Mouse (Mus musculus): Measurements from ENCODE around the gene Atg16l2. TPM values are rescaled to one million over a fixed set of nuclear protein-coding genes. Genes with fewer than 3 reads are reported as not detected.

Atg16l2 gene
- polyA plus RNA-seq, 1 experiment: 6.6 TPM

GRCm38 (mm10) chr7:101236712-101237473 is 65.2 kb downstream of the Atg16l2 start:
- no peak overlapping the region for H3K4me3 ChIP-seq
- no peaks in the 10 kb centered on the region for H3K36me3 ChIP-seq (ENCODE audit: control insufficient read depth, insufficient read depth)
- no peaks in the 10 kb centered on the region for H3K79me2 ChIP-seq (ENCODE audit: control insufficient read depth, insufficient read depth)
- no peaks in the 10 kb centered on the region for H3K27me3 ChIP-seq (ENCODE audit: control insufficient read depth, insufficient read depth, insufficient read length)
- no peak for TF ChIP-seq CEBPB (IDR thresholded peaks at IDR 0.05; ENCODE audit: insufficient read depth, poor library complexity, severe bottlenecking)
- TF ChIP-seq POLR2AphosphoS2 (IDR thresholded peaks at IDR 0.05; ENCODE audit: insufficient read length, low read depth): no peak
- no peak for TF ChIP-seq REST (IDR thresholded peaks at IDR 0.05; ENCODE audit: insufficient read depth, insufficient read length)
- no peak for TF ChIP-seq TCF12 (IDR thresholded peaks at IDR 0.05; ENCODE audit: insufficient read depth, poor library complexity, severe bottlenecking)
- no peak for TF ChIP-seq SRF (IDR thresholded peaks at IDR 0.05; ENCODE audit: control insufficient read depth, insufficient read length, low read depth)
- no peak for TF ChIP-seq USF1 (IDR thresholded peaks at IDR 0.05; ENCODE audit: low read depth)
- no peak for TF ChIP-seq MAX (IDR thresholded peaks at IDR 0.05; ENCODE audit: low read depth)
- no peak for TF ChIP-seq TCF3 (IDR thresholded peaks at IDR 0.05; ENCODE audit: insufficient read length, low read depth)
- TF ChIP-seq POLR2A (IDR thresholded peaks at IDR 0.05; ENCODE audit: insufficient read length, low read depth): no peak
- TF ChIP-seq MYOD1 (IDR thresholded peaks at IDR 0.05; ENCODE audit: control insufficient read depth in 1 of 3, insufficient read length in 2 of 3, low read depth in 2 of 3): no peak
- no peak overlapping the region for H3ac ChIP-seq (ENCODE audit: control insufficient read depth, insufficient read length)
- no peak overlapping the region for H3K4me2 ChIP-seq (ENCODE audit: low read depth)

GRCm38 (mm10) chr7:101232716-101233115 is 69.3 kb downstream of the Atg16l2 start:
- no peak overlapping the region for H3K4me3 ChIP-seq
- no peak overlapping the region for H3ac ChIP-seq (ENCODE audit: control insufficient read depth, insufficient read length)
- no peaks in the 10 kb centered on the region for H3K36me3 ChIP-seq (ENCODE audit: control insufficient read depth, insufficient read depth)
- no peaks in the 10 kb centered on the region for H3K27me3 ChIP-seq (ENCODE audit: control insufficient read depth, insufficient read depth, insufficient read length)
- no peaks in the 10 kb centered on the region for H3K79me2 ChIP-seq (ENCODE audit: control insufficient read depth, insufficient read depth)
- TF ChIP-seq POLR2A (IDR thresholded peaks at IDR 0.05; ENCODE audit: insufficient read length, low read depth) (no peak), E2F4 (IDR thresholded peaks at IDR 0.05; ENCODE audit: insufficient read depth) (no peak), TCF12 (IDR thresholded peaks at IDR 0.05; ENCODE audit: insufficient read depth, poor library complexity, severe bottlenecking) (no peak), REST (IDR thresholded peaks at IDR 0.05; ENCODE audit: insufficient read depth, insufficient read length) (no peak), POLR2AphosphoS2 (IDR thresholded peaks at IDR 0.05; ENCODE audit: insufficient read length, low read depth) (no peak), TCF3 (IDR thresholded peaks at IDR 0.05; ENCODE audit: insufficient read length, low read depth) (no peak), SRF (IDR thresholded peaks at IDR 0.05; ENCODE audit: control insufficient read depth, insufficient read length, low read depth) (no peak), MAX (IDR thresholded peaks at IDR 0.05; ENCODE audit: low read depth) (no peak), CEBPB (IDR thresholded peaks at IDR 0.05; ENCODE audit: insufficient read depth, poor library complexity, severe bottlenecking) (no peak), MYOD1 (IDR thresholded peaks at IDR 0.05; ENCODE audit: control insufficient read depth in 1 of 3, insufficient read length in 2 of 3, low read depth in 2 of 3) (no peak), MYOG (IDR thresholded peaks at IDR 0.05; ENCODE audit: control insufficient read depth in 1 of 3, insufficient read depth in 1 of 3, insufficient read length in 2 of 3, low read depth in 2 of 3) (no peak), USF1 (IDR thresholded peaks at IDR 0.05; ENCODE audit: low read depth) (no peak)
- H3K4me2 ChIP-seq (ENCODE audit: low read depth): no peak overlapping the region

DNA sequence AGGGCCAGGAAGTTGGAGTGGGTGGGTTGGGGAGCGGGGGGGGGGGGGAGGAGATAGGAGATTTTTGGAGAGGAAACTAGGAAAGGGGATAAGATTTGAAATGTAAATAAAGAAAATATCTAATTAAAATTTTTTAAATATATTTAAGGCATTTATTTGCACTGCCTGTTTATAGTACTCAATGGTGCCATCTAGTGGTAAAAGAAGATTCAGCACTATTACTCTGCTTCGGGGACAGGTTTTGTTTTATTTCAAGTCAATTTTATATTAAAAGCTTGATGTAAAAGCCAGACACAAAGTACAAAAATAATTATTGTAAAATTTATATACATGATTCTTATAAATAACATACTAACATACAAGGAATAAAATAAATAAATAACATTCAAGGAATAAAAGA is 70.6 kb downstream of the Atg16l2 start:
- no peaks in the 10 kb centered on the region for H3K36me3 ChIP-seq (ENCODE audit: control insufficient read depth, insufficient read depth)
- no peak overlapping the region for H3ac ChIP-seq (ENCODE audit: control insufficient read depth, insufficient read length)
- no peak overlapping the region for H3K4me2 ChIP-seq (ENCODE audit: low read depth)
- no peaks in the 10 kb centered on the region for H3K79me2 ChIP-seq (ENCODE audit: control insufficient read depth, insufficient read depth)
- no peaks in the 10 kb centered on the region for H3K27me3 ChIP-seq (ENCODE audit: control insufficient read depth, insufficient read depth, insufficient read length)
- no peak overlapping the region for H3K4me3 ChIP-seq
- no peak for TF ChIP-seq MAX (IDR thresholded peaks at IDR 0.05; ENCODE audit: low read depth)
- no peak for TF ChIP-seq TCF12 (IDR thresholded peaks at IDR 0.05; ENCODE audit: insufficient read depth, poor library complexity, severe bottlenecking)
- no peak for TF ChIP-seq MYOD1 (IDR thresholded peaks at IDR 0.05; ENCODE audit: control insufficient read depth in 1 of 3, insufficient read length in 2 of 3, low read depth in 2 of 3)
- TF ChIP-seq REST (IDR thresholded peaks at IDR 0.05; ENCODE audit: insufficient read depth, insufficient read length): no peak
- TF ChIP-seq TCF3 (IDR thresholded peaks at IDR 0.05; ENCODE audit: insufficient read length, low read depth): no peak
- TF ChIP-seq CEBPB (IDR thresholded peaks at IDR 0.05; ENCODE audit: insufficient read depth, poor library complexity, severe bottlenecking): no peak
- no peak for TF ChIP-seq USF1 (IDR thresholded peaks at IDR 0.05; ENCODE audit: low read depth)
- TF ChIP-seq POLR2A (IDR thresholded peaks at IDR 0.05; ENCODE audit: insufficient read length, low read depth): no peak

- Histone ChIP-seq H3K36me3 (ENCODE audit: control insufficient read depth, insufficient read depth) (no peaks in the 10 kb centered on the region), H3K4me2 (ENCODE audit: low read depth) (no peak overlapping the region)
- TF ChIP-seq TCF3 (IDR thresholded peaks at IDR 0.05; ENCODE audit: insufficient read length, low read depth) (no peak), USF1 (IDR thresholded peaks at IDR 0.05; ENCODE audit: low read depth) (no peak), MAX (IDR thresholded peaks at IDR 0.05; ENCODE audit: low read depth) (no peak), CEBPB (IDR thresholded peaks at IDR 0.05; ENCODE audit: insufficient read depth, poor library complexity, severe bottlenecking) (no peak), MYOD1 (IDR thresholded peaks at IDR 0.05; ENCODE audit: control insufficient read depth in 1 of 3, insufficient read length in 2 of 3, low read depth in 2 of 3) (no peak), REST (IDR thresholded peaks at IDR 0.05; ENCODE audit: insufficient read depth, insufficient read length) (no peak), E2F4 (IDR thresholded peaks at IDR 0.05; ENCODE audit: insufficient read depth) (no peak), MYOG (IDR thresholded peaks at IDR 0.05; ENCODE audit: control insufficient read depth in 1 of 3, insufficient read depth in 1 of 3, insufficient read length in 2 of 3, low read depth in 2 of 3) (no peak), POLR2A (IDR thresholded peaks at IDR 0.05; ENCODE audit: insufficient read length, low read depth) (no peak), POLR2AphosphoS2 (IDR thresholded peaks at IDR 0.05; ENCODE audit: insufficient read length, low read depth) (no peak), SRF (IDR thresholded peaks at IDR 0.05; ENCODE audit: control insufficient read depth, insufficient read length, low read depth) (no peak), TCF12 (IDR thresholded peaks at IDR 0.05; ENCODE audit: insufficient read depth, poor library complexity, severe bottlenecking) (no peak)
Measured at GRCm38 (mm10) chr7:101229336-101229735, 72.7 kb downstream of the Atg16l2 start.

More at GRCm38 (mm10) chr7:101229336-101229735, 72.7 kb downstream of the Atg16l2 start:
- Histone ChIP-seq H3K27me3 (ENCODE audit: control insufficient read depth, insufficient read depth, insufficient read length) (no peaks in the 10 kb centered on the region), H3K4me3 (no peak overlapping the region), H3K79me2 (ENCODE audit: control insufficient read depth, insufficient read depth) (no peaks in the 10 kb centered on the region), H3ac (ENCODE audit: control insufficient read depth, insufficient read length) (no peak overlapping the region)

All from myocyte (in vitro differentiated cells).